Mouse (Mus musculus) retina, adult 2 months (tissue): Measurements from ENCODE around the gene Amh.
A peak's percentile ranks its signal among the peaks of the same experiment; 100 is the strongest.

Source experiments
- DNase-seq: peaks from one replicate; pipeline ENCODE4 v3.0.0-alpha.2; 2012; ENCODE audit warnings: low read depth, low spot score

Amh gene

DNA sequence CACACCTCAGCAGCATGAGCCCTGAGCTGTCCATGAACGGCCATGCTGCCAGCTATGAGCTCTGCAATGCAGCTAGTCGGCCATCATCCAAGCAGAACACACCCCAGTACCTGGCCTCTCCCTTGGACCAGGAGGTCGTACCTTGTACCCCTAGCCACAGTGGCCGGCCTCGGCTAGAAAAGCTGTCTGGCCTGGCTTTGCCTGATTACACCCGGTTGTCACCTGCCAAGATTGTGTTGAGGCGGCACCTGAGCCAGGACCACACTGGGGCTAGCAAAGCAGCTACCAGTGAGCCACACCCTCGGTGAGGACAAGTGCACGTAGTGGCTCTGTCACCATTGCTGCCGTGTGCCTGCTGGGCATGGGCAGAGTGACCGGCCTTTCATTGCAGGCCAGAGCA is 19.1 kb upstream of the Amh start:
- no peak for DNase-seq

DNA sequence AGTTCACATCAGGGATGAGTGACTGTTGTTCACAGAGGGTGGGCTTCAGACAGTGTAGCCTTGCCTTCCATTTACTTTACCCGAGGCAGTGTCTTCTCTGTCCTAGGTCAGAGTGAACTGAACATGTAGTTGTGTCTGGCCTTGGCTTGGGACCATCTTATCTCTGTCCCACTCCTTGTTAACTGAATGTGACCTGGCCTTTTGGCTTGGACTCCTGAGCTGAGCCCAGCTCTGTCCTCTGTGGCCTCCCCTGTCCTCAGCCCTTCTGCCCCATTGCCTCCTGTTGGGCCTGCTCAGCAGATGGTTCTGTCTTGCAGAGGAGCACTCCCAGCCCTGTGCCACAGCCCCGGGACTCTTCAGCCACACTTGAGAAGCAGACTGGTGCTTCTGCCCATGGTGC is 17.5 kb upstream of the Amh start:
- no peak for DNase-seq

DNA sequence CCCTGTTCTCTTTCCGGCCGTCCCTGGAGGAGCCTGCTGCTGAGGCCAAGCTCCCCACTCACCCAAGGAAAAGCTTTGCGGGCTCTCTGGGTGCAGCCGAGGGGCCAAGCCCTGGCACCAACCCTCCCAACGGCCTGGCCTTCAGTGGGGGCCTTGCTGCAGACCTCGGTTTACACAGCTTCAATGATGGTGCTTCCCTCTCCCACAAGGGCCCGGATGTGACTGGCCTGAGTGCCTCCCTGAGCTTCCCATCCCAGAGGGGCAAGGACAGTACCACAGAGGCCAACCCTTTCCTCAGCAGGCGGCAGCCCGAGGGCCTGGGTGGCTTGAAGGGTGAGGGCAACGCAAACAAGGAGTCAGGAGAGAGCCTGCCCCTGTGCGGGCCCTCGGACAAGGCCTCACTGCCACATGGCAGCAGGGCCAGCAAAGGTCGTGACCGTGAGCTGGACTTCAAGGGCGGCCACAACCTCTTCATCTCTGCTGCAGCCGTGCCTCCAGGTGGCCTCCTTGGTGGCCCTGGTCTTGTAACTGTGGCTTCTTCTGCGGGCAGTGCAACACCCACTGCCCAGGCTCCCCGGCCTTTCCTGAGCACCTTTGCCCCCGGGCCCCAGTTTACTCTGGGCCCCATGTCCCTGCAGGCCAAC is 14.2 kb upstream of the Amh start:
- DNase-seq, result no peak

DNA sequence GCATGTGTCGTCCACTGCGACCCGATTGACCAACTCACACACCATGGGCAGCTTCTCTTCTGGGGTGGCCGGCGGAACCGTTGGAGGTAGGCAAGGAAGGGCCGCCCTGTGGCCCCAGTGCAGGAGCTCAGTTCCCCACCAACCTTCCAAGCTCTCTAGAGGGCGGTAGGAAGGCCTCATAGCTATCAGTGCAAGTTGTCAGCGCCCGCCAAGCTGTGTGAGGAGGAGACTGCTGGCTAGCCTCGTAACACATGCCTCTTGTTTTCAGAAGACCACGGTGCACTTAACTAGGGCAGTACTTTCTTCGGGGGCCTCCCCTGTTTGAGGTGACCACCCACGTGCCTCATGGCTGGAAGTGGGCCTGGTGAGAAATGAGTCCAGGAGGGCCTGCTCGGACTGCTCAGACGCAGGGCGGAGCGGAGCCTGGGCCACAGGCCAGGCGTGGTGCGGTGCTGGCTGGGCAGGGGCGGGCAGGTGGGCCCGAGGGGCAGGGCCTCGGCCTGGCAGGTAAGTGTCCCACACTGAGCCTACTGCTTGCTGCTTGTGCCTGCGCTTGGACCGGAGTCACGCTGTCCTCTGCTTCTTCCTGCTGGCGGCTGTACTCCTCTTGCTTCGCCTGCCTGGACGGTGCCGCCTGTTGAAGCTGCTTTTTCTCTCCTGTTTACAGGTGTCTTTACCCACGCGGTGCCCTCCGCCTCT is 13.4 kb upstream of the Amh start:
- DNase-seq, result no peak

DNA sequence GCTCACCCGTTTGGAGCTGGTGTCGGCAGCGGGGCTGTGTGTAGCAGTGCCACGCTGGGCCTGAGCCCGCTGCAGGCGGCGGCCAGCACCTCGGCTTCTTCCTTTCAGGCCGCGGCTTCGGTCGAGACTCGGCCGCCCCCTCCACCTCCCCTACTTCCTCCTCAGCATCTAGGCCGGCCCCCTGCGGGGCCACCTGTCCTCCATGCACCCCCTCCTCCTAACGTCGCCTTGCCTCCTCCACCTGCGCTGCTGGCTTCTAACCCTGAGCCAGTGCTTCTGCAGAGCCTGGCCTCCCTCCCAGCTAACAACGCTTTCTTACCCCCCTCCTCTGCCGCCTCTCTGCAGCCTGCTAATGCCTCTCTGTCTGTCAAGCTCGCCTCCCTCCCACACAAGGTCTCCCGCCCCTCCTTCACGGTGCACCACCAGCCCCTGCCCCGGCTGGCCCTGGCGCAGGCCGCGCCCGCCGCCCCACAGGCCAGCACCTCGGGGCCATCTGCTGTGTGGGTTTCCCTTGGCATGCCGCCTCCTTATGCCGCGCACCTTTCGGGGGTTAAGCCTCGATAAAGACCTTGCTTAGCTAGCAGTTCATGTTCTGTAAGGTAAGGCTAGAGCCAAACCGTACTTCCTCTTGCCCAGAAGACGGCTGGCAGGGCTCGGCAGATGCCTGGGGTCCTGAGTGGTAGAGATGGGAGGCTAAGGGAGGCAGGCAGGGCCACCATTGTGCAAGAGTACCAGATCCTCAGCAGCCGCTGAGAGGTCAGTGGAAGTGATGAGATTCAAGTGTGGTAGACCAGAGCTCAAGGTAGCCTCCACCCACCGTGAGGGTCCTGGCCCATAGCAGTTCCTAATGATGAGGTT is 12.6 kb upstream of the Amh start:
- DNase-seq, result no peak

DNA sequence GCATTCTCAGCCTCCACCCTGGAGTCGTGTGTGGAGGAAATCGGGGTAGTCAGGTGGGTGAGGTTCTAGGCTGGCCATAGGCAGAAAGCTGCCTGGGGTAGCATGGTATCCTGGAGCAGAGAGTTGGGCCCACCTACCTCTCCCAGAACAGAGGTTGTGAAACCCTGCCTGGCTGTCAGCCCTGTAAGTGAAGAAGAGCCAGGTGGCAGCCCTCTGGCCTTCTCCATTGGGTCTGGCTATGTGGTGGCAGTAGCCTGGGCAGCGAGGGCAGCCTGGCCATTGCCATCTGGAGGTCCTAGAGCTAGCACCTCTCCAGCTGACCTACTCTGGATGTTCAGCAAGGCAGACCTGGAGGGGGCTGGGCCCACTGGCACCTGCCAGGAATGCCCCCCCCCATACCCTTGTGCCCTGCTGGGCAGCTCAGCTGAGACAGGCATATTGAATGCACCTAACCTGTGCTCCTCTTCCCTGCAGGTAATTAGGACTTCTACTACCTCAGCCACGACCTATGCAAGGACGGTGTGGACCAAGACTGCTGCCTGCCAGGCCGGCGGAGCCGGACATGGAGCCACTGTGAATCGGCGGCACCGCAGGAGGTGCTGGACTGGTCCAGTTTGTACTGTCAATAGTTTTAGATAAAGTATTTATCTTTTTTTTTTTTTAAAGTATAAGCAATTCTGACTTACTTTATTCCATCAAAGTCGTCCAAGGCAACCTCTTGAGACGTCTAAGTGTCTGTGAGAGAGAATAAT is 11.8 kb upstream of the Amh start:
- DNase-seq, result no peak

DNA sequence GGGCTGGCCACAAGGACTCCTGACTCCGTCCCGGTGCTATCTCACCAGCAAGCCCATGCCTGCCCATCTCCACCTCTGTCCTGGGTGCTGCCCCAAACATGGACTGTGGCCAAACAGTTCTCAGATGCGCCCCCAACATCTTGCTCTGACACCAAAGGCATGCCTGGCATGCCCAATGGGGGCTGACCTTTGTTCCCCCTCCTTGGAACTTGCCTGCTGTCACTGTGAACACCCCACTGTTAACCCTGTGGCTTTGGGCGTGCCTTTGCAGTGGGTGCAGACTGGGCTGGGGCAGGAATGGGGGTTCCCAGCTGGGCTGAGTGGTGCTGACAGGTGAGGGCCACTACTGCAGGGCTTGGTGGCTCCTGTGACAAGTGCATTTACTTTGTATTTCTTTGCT is 11.2 kb upstream of the Amh start:
- no peak for DNase-seq

DNA sequence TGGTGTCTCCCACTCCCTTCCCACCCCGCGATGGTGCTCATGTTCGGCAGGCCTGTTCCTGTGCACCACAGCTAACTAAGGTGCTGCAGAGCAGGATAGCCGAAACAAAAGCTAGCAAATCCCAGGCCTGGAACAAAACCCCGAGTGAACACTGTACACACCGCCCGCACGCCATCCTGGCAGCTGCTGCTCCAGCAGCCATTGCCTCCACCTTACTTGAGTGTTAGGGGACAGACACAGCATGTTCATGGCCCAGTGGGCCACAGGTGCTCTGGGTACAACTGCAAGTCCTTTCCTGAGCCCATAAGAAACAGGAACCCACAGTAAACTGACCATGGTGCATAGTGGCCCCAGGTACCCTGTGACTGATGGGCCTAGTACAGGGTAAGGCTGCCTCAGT is 10.3 kb upstream of the Amh start:
- DNase-seq, result no peak

DNA sequence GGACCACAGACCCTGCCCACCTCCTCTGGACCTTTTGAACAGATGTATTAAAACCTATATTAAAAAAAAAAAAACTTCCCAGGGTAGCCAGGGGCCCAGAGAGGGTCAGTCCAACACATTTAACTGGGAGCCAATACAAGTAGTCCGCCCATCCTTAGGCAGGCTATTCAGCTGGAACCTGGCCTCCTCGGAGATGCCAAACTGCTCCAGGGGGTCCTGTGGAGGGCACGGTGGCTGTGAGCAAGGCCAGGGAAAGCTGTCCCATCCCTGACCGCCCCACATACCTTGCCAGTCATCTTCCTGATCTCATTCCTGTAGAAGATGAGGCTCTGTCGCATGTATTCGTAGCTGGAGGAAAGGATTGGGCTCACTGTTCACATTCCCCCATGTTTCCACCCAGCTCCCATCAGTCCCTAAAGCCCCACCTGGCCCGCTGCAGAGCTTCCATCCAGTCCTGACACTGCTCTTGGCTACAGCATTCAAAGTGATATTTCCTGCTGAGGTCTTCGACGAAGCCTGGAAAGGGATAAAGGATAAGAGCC is 8.7 kb upstream of the Amh start:
- no peak for DNase-seq

DNA sequence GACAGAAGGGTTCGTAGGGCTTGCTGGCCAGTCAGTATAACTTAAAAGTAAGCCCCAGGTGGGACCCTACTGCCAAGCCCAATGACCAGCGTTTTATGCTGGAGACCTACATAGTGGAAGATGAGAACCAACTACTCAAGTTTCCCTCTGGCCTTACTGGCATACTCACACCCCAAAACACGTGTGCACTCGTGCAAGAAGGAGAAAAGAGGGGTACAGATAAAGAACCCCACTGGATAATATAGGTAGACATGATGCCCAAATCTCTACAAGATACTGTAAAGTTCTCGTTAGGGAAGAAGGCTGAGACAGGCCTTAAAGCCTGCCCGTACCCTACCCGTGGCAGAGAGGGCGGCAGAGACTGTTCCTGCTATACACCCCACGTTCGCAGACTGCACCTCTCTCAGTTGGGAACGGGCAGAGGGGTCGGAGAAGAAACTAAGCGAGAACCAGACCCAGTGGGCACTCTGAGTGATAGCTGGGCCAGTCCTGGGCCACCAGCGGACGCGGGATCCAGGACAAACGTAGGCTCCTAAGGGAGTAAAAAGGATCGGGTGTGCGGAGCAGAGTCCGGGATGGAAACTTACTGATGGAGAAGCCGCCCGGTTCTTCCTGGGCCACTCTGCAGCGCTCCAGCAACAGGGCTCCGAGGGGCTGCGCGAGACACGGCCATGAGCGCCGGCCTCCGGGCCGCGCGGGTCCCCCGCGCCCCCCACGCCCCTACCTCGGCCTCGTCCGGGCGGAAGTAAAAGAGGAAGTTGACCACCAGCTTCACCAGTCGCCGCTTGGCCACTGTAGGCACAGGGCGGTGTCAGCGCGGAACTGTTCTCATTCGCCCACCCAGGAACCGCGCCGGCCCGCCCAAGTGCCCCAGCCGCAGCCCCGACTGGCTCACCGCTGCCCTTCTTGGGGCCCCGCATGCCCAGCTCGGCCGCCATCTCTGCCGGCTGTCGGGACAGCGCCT is 7.6 kb upstream of the Amh start:
- DNase-seq, result no peak

DNA sequence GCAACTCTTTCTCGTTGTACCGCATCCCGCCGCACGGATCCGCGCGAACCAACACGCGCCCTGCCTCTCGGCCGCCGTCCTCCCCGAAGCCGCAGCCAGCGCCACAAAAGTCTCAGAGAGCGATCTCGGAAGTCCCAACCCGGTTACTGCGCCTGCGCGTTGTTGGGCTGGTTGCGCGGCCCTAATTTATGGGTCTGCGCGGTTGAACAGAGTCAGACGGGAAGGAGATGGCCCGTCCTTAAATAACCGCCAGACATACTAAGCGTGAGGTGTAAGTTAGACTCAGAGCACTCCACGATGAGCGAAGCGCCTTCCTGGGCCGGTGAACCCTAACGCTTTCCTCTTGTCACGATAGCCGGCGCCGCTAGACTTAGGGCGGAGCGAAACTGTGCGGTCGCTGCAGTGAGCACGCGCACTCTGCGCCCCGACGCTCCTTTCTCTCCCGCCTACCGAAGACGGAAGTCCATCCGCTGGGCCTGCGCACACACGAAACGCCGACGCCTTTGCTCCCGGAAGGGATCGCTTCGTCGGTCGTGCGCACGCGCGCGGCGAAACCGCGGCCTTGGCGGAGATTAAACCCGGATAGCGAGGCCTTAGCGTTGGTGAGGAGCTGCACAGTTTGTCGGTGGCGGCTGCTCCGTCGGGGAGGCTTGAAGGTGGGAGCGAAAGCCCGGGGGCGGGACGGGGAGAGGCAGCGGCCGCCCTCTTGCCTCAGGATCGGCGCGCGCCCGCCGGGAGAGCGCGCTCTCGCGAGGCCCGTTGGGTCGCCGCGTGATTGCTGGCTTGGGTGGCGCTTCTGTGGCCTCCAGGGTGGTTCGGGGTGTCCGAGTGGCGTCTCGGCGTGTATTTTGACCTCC is 6.7 kb upstream of the Amh start, which contains the start of the genes Sf3a2 and Plekhj1:
Gene Sf3a2, plus strand, starts transcription at position 49 of the 857 bp plus-strand sequence.
Gene Plekhj1, minus strand, starts transcription at position 477 of the 857 bp plus-strand sequence.
- DNase-seq, result peak; percentile 93

DNA sequence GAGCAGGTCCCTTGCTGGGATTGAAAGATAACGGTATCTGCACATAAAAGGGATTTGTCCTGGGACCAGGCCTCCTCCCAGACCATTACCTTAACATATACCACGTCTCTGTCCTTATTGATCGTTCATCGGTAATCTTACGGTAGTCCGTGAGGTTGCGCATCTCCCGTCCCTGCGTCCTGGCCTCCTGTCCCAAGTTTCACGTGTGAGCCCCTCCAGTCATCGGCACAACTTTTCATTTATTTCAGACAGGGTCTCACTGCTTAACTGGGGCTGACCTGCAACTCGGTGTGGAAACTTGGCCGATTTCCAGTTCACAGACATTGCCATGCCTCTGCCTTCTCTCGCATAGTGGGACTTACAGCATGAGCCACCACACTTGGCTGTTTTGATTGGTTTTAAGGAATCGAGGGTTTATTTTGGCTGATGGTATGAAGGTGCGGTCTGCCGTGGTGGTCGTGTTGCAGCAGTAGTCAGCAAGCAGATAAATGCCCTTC is 5.9 kb upstream of the Amh start:
- no peak for DNase-seq

DNA sequence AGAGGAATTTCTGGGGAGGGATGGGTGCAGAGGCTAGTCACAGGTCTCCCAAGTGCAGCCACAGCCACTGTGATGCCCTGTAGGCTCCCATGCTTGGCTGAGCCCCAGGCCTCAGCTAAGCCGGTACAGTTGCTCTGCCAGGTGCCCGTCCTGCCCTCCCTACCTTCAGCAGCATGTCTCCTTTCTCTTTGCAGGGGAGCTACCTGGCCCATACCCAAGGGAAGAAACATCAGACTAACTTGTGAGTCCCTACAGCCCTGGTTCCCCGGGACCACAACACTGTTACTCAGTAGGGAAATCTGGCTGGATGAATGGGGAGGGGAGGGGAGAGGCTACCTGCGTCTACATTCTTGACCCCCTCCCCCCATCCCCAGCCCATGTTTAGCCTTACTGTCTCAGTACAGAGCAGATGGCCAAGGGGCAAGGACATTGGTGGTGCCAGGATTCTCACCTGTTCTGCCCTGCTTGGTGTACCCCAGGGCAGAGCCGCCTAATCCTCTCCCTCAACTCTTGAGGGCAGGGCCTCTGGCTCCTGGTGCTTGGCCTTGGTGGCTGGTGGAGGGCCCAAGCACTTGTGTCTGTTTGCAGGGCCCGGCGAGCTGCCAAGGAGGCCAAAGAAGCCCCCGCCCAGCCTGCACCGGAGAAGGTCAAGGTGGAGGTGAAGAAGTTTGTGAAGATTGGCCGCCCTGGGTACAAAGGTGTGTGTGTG is 2.7 kb upstream of the Amh start:
- no peak for DNase-seq

DNA sequence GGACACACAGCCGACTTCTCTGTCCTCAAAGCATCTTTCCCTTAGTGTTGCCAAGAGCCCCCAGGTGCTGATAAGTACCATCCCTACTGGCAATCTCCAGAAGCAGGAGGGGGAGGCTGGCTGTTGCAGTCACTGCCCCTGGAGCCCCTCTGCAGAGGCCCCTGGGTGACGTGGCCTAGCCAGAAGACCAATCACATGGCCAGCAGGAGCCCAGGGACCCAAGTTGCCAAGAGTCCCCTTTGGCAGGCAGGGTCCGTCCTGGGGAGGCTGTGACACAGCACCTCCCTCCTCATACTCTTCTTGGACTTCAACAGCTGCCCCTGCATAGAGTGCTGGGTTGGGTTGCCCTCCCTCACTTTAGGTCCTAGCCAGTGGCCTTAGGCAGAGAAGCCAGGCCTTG is 2.0 kb upstream of the Amh start:
- DNase-seq, result no peak

DNA sequence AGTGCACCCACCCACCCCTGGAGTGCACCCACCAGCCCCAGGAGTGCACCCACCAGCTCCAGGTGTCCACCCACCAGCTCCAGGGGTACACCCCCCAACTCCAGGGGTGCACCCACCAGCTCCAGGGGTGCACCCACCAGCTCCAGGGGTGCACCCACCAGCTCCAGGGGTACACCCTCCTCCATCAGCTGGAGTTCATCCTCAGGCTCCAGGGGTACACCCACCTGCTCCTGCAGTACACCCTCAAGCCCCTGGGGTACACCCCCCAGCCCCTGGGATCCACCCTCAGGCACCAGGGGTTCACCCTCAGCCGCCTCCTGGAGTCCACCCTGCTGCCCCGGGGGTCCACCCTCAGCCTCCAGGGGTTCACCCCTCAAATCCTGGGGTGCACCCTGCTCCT is 703 bp upstream of the Amh start:
- DNase-seq, result no peak

DNA sequence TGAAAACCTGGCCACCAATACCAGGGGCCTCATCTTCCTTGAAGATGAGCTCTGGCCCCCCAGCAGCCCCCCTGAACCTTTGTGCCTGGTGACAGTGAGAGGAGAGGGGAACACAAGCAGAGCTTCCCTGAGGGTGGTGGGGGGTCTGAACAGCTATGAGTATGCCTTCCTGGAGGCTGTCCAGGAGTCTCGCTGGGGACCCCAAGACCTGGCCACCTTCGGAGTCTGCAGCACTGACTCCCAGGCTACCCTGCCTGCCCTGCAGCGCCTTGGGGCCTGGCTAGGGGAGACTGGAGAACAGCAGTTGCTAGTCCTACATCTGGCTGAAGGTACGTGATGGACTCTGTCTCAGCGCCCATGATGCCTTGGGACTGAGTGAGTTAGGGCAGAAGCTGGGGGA is 279 bp downstream of the Amh start:
- DNase-seq, result no peak

DNA sequence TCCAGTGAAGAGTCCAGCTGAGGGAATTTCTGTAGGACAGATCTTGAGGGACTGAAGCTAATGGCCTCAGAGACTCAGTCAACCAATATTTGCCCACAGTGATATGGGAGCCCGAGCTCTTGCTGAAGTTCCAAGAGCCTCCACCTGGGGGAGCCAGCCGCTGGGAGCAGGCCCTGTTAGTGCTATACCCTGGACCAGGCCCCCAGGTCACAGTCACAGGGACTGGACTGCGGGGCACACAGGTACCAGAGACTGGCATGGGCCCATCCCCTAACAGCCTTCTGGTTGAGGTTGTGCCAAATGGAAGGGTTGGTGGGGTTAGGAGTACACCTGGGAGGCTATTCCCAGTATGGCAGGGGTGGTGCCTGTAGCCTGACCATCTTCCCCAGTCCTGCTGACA is 882 bp downstream of the Amh start:
- DNase-seq, result no peak

DNA sequence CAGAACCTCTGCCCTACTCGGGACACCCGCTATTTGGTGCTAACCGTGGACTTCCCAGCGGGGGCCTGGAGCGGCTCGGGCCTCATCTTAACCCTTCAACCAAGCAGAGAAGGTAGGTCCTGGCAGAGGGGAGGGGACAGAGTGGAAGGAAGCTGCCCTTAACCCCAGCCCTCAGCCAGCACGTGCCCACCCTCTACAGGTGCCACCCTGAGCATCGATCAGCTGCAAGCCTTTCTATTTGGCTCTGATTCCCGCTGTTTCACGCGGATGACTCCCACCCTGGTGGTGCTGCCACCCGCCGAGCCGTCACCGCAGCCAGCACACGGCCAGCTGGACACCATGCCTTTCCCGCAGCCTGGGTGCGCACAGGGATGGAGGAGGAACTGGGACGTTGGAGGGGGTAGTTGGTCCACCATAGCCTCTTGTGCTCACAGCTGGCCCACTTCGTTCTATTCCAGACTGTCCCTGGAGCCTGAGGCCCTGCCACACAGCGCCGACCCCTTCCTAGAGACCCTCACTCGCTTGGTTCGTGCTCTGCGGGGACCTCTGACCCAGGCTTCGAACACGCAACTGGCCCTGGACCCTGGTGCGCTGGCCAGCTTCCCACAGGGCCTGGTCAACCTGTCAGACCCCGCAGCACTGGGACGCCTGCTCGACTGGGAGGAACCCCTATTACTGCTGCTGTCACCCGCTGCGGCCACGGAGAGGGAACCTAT is 1.5 kb downstream of the Amh start:
- no peak for DNase-seq
